Mouse (Mus musculus) adrenal gland, adult 8-10 months (tissue): ENCODE measurements around the gene Tcerg1l. TPM values are rescaled to one million over a fixed set of nuclear protein-coding genes. Genes with fewer than 3 reads are reported as not detected.

Experiments
- DNase-seq: peaks from one replicate; pipeline ENCODE4 v3.0.0; 2022
- total RNA-seq, 4 experiments: library from RNA; stranded (reverse); gene quantifications; 2 replicates each; pipeline ENCODE4 v1.2.4; 2022

The Tcerg1l gene
- total RNA-seq, 4 experiments from 2014 or later: 0.18 to 0.22 TPM; not detected in 2

DNA sequence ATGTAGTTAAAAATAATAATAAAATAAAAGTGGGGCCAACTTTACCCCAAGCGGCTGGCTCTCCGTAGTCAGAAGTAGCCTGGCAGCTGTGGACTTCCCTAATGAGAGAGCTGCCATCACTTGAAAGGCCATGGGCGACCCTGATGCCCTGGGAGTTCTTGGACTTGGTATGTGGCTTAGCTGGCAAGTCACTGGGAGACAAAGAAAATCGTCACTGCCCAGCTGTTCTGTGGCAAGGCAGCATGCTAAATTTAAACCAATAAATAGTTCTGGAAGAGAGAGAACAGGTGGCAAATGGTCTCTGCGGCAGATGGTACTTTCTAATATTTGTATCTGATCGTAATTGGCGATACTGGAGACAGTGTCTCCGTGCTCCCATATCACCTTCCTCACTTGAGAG, 40.1 kb downstream of the Tcerg1l start:
- no peak for DNase-seq

GRCm38 (mm10) chr7:138356655-138357449, 40.7 kb downstream of the Tcerg1l start:
- DNase-seq: no peak

GRCm38 (mm10) chr7:138345451-138345850, 52.1 kb downstream of the Tcerg1l start:
- DNase-seq: no peak

DNA sequence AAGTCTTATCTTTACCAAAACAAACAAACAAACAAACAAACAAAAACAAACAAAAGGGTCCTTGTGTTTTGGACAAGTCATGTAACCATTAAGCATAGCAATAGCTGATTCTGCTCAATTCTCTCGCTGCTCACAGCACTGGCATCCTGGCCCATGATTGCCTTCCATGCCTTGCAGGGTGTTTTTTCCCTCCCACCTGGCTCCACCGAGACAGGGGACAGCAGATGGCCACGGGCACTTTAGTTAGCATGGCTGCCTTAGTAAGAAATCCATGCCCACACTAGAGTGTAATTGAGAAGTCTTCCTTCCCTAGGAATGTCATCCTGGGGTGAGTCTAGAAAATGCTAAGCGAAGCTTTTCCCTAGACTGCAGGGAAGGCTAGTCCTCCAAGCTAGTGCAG, 59.1 kb downstream of the Tcerg1l start:
- DNase-seq: no peak

GRCm38 (mm10) chr7:138337946-138338345, 59.6 kb downstream of the Tcerg1l start:
- no peak for DNase-seq

- DNase-seq: no peak
Measured at GRCm38 (mm10) chr7:138332504-138333168, 64.9 kb downstream of the Tcerg1l start.

DNA sequence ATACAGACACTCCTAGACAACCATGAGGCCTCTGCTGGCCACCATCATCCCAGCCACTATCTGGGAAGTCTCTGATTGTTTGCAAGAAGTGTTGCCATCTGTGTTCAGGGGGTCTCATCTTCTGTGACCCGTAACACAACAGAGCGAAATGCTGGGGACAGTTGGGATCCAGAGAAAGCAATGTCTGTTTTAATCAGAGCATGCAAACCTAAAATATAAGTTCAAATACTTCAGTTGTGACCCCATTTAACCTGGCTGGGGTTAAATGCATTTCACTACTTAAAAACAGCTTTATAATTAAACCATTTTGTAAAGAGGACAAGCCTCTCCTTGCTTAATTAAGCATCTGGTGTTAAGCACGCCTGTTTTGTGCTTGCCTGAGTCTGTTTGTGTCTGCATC, 66.3 kb downstream of the Tcerg1l start:
- DNase-seq: no peak

GRCm38 (mm10) chr7:138328637-138329036, 68.9 kb downstream of the Tcerg1l start:
- DNase-seq: no peak

DNA sequence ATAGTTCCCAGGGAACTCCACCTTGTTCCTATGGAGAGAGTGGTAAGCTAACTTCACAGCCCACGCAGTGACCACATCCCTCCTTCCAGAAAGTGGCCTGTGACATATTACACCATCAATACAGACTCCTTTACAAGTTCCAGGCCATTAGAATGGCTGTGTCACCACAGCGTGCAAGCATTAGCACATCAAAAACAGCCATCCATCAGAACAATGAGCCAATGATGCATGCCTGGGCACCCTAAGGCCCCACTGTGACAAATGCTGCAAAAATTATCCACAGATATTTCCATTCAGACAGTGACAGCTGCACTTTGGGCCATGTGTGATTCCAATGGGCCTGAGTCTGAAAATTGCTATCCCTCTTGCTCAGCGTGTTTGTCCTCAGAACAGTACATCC, 70.8 kb downstream of the Tcerg1l start:
- no peak for DNase-seq

- no peak for DNase-seq
Measured at GRCm38 (mm10) chr7:138313733-138314132, 83.8 kb downstream of the Tcerg1l start.

- no peak for DNase-seq
Measured at GRCm38 (mm10) chr7:138306126-138306525, 91.4 kb downstream of the Tcerg1l start.

- DNase-seq: no peak
Measured at GRCm38 (mm10) chr7:138284790-138285189, 112.7 kb downstream of the Tcerg1l start.

GRCm38 (mm10) chr7:138275263-138275662, 122.3 kb downstream of the Tcerg1l start:
- no peak for DNase-seq

DNA sequence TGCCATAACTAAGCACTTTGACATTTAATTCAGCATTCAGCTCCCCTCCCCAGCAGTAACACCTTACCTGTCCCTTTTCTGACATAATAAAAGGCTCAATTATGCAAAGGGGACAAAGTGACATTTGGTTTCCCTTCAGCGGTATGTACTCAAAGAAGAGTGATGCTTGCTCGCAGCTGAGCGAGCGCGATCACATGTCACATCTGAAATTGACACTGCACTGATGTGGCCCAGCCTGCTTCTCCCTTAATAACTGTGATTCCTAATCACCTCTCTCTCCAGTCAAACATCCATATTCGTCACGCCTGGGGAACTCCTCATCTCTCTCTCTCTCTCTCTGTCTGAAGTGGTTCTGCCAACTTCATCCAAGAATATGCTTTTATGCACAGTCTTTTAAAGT, 126.2 kb downstream of the Tcerg1l start:
- DNase-seq: no peak

GRCm38 (mm10) chr7:138269386-138269785, 128.1 kb downstream of the Tcerg1l start:
- no peak for DNase-seq

DNA sequence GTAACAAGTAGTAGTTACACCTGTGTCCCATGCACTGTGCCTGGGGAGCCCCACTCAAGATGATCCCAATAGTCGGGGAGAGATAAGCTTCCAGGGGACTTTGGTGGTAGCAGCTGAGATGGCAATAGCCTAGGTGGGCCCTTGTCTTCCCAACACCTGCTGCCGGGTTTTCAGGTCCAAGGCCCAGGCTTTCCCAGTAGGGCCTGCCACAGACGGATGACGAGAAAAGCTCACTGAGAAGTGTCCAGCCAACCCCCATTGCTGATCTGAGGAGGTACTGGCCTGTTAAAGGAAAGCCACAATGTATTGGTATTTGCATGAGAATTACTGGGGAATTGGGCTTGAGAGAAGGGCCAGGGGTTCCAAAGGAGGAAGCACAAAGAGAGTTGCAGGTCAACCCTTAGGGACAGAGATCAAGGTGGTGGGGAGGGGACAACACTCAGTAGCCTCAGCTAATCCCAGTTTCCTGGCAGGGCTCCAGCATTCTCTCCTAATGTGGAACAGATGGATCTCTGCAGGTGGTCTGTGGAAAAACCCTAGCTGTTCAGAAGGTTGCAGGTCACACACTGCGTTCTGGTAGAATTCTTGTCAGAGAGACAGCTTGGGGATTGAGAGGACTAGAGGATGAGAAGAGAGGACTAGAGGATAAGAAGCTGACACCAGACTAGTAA, 129.4 kb downstream of the Tcerg1l start:
- DNase-seq: no peak

GRCm38 (mm10) chr7:138248612-138249011, 148.9 kb downstream of the Tcerg1l start:
- DNase-seq: no peak

DNA sequence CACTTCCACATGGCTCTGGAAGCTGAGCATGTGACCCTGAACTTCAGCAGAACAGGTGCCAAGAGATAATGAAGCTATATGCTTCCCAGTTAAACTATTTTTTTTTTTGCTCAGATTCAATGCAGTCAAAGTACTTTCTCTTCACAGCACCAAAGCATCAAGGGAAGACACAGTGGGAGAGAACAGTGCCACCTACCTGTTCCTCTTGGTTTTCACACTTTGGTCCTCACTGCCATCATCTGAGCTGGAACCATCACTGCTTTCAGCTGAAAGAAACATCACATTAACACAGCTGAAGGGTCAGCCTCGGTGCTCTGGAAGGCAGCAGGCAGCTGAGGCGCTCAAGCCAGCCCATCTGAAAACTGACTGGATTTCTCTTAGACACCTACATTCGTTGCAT, 149.4 kb downstream of the Tcerg1l start:
- no peak for DNase-seq

- no peak for DNase-seq
Measured at GRCm38 (mm10) chr7:138246684-138247083, 150.8 kb downstream of the Tcerg1l start.

GRCm38 (mm10) chr7:138242229-138242628, 155.3 kb downstream of the Tcerg1l start:
- no peak for DNase-seq

DNA sequence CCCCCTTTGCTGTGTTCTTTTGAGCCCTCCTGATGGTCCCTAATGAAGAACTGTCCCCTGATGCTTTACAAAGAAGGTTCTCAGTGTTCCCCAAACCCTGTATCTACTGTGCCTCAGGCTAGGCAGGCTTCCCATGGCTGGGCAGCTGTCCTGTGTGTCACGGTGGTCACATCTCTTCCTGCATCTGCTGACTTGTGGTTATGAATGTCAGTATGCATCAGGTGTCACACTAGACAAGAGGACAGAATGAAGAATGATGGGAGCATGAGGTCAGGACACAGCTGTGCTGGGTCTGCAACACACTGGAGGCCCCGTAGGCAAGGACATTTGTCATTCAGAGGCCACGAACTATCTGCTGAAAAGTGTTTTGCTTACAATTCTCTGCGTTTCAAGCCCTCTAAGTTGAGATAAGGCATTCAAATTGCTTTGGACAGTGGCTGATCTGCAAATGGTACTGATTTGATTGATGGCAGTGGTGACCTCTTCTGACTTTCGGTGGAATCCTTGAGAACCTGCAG, 159.8 kb downstream of the Tcerg1l start:
- no peak for DNase-seq

DNA sequence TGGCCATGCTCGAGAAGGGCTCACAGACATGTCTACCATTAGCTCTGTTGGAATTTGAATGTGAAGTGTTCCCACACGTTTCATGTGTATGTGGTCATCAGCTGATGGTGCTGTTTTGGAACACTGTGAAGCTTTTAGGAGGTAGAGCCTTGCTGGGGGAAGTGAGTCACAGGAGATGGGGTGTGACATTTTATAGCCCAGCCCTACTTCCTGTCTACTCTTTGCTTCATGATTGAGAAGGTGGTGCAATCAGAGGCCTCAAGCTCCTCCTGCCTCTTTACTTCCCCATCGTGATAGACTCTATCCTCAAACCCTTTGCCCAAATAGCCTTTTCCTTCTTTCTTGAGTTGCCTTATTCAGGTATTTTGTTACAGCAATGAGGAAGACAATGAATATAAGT, 173.3 kb downstream of the Tcerg1l start:
- no peak for DNase-seq

DNA sequence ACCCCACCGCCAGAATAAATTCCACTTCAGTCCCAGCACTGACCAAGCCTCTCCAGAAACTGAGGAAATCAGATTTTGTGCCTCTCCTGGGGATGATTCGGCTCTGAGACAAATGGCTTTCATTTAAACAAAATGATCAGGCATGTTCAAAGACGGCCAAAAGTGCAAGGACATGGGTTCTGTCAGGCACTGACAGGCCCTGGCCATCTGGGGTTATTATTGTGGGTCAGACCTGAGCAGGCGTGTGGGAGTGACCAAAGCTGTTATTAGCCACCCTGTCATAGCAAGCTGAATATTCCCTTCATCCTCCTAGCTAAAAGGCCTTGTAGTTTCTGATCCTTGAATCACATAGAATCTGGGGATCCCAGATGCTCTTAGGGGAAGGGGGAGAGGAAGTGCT, 174.6 kb downstream of the Tcerg1l start:
- no peak for DNase-seq
